Mouse (Mus musculus): ENCODE data around the gene Synj2. TPM values are rescaled to one million over a fixed set of nuclear protein-coding genes. Genes with fewer than 3 reads are reported as not detected.

The Synj2 gene
- polyA plus RNA-seq (2015; fragmentation: Nextera tagmentation; extraction: Ambion mirVana), result 0.62 TPM in 2 replicates

GRCm38 (mm10) chr17:5941230-5942043 is at the start of gene Synj2:
Gene Synj2 (plus strand): TSS chr17:5941280.
- DNase-seq (peak; percentile 67), ATAC-seq (peak; percentile 77)
- Histone ChIP-seq H3K9ac (replicated peaks) (peak within 1 kb of the TSS; percentile 64), H3K4me1 (ENCODE audit: insufficient read depth) (peaks cover 10% of the 10 kb centered on the region), H3K27me3 (ENCODE audit: insufficient read depth, low read length) (0 out of 2 replicates have a peak, but pooled peaks cover 3% of the 10 kb centered on the region), H3K9me3 (ENCODE audit: low read length) (no peaks in the 10 kb centered on the region), H3K36me3 (replicated peaks; ENCODE audit: insufficient read depth, low read length) (no peaks in the 10 kb centered on the region), H3K27ac (ENCODE audit: low read depth) (peak within 1 kb of the TSS; percentile 35), H3K4me3 (ENCODE audit: low read depth, low read length) (peak within 1 kb of the TSS; percentile 58), H3K4me2 (ENCODE audit: low read depth, low read length) (peak within 1 kb of the TSS; percentile 70)
- TF ChIP-seq CTCF (IDR thresholded peaks at IDR 0.05; ENCODE audit: low read depth) (no peak), EP300 (IDR thresholded peaks at IDR 0.05; ENCODE audit: low read depth) (no peak)
- 2% methylated on average over 50 of the region's 52 CpGs for WGBS (ENCODE audit: insufficient replicate concordance)

GRCm38 (mm10) chr17:5891933-5892683 is 49.0 kb upstream of the Synj2 start:
- H3K4me2 ChIP-seq (ENCODE audit: low read depth, low read length), result no peak overlapping the region
- TF ChIP-seq CTCF (IDR thresholded peaks at IDR 0.05; ENCODE audit: low read depth) (no peak), EP300 (IDR thresholded peaks at IDR 0.05; ENCODE audit: low read depth) (no peak)
- H3K27ac ChIP-seq (ENCODE audit: low read depth), result peak overlapping the region; percentile 64; the same call in 1 of the 2 replicates
- no peak for DNase-seq
- no peaks in the 10 kb centered on the region for H3K27me3 ChIP-seq (ENCODE audit: insufficient read depth, low read length)
- H3K36me3 ChIP-seq (replicated peaks; ENCODE audit: insufficient read depth, low read length), result peaks cover 11% of the 10 kb centered on the region
- no peaks in the 10 kb centered on the region for H3K9me3 ChIP-seq (ENCODE audit: low read length)
- 75% methylated on average over 9 of the region's 9 CpGs for WGBS (ENCODE audit: insufficient replicate concordance)
- H3K9ac ChIP-seq (replicated peaks), result no peak overlapping the region
- no peak for ATAC-seq
- peaks cover 19% of the 10 kb centered on the region for H3K4me1 ChIP-seq (ENCODE audit: insufficient read depth)
- no peak overlapping the region for H3K4me3 ChIP-seq (ENCODE audit: low read depth, low read length)

GRCm38 (mm10) chr17:5893092-5893491 is 48.0 kb upstream of the Synj2 start:
- Histone ChIP-seq H3K27ac (ENCODE audit: low read depth) (peak overlapping the region; percentile 64), H3K4me2 (ENCODE audit: low read depth, low read length) (no peak overlapping the region), H3K4me3 (ENCODE audit: low read depth, low read length) (no peak overlapping the region), H3K36me3 (replicated peaks; ENCODE audit: insufficient read depth, low read length) (peaks cover 13% of the 10 kb centered on the region), H3K9me3 (ENCODE audit: low read length) (no peaks in the 10 kb centered on the region), H3K27me3 (ENCODE audit: insufficient read depth, low read length) (no peaks in the 10 kb centered on the region), H3K4me1 (ENCODE audit: insufficient read depth) (peaks cover 22% of the 10 kb centered on the region), H3K9ac (replicated peaks) (no peak overlapping the region)
- ATAC-seq (peak; percentile 92), DNase-seq (peak; percentile 69)
- 10% methylated on average over 7 of the region's 7 CpGs for WGBS (ENCODE audit: insufficient replicate concordance)
- no peak for TF ChIP-seq CTCF (IDR thresholded peaks at IDR 0.05; ENCODE audit: low read depth)
- 0 out of 2 replicates have a peak, but pooled peaks have one; percentile 36 for TF ChIP-seq EP300 (IDR thresholded peaks at IDR 0.05; ENCODE audit: low read depth)

- peaks cover 13% of the 10 kb centered on the region for H3K36me3 ChIP-seq (replicated peaks; ENCODE audit: insufficient read depth, low read length)
- H3K4me1 ChIP-seq (ENCODE audit: insufficient read depth), result peaks cover 22% of the 10 kb centered on the region
- no peak overlapping the region for H3K4me2 ChIP-seq (ENCODE audit: low read depth, low read length)
- DNase-seq, result no peak
- H3K9ac ChIP-seq (replicated peaks), result no peak overlapping the region
- TF ChIP-seq CTCF (IDR thresholded peaks at IDR 0.05; ENCODE audit: low read depth) (peak; percentile 53), EP300 (IDR thresholded peaks at IDR 0.05; ENCODE audit: low read depth) (no peak)
- peak; percentile 39; the same call in 1 of the 2 replicates for ATAC-seq
- H3K4me3 ChIP-seq (ENCODE audit: low read depth, low read length), result no peak overlapping the region
- no peaks in the 10 kb centered on the region for H3K27me3 ChIP-seq (ENCODE audit: insufficient read depth, low read length)
- 58% methylated on average over 7 of the region's 7 CpGs for WGBS (ENCODE audit: insufficient replicate concordance)
- no peaks in the 10 kb centered on the region for H3K9me3 ChIP-seq (ENCODE audit: low read length)
- peak overlapping the region; percentile 64 for H3K27ac ChIP-seq (ENCODE audit: low read depth)
Observed at GRCm38 (mm10) chr17:5893574-5894148, 47.4 kb upstream of the Synj2 start.

- no peak overlapping the region for H3K27ac ChIP-seq (ENCODE audit: low read depth)
- H3K4me3 ChIP-seq (ENCODE audit: low read depth, low read length), result no peak overlapping the region
- ATAC-seq (no peak), DNase-seq (no peak)
- no peak overlapping the region for H3K9ac ChIP-seq (replicated peaks)
- peaks cover 23% of the 10 kb centered on the region for H3K36me3 ChIP-seq (replicated peaks; ENCODE audit: insufficient read depth, low read length)
- H3K9me3 ChIP-seq (ENCODE audit: low read length), result no peaks in the 10 kb centered on the region
- WGBS (ENCODE audit: insufficient replicate concordance), result 64% methylated on average over 4 of the region's 4 CpGs
- peaks cover 22% of the 10 kb centered on the region for H3K4me1 ChIP-seq (ENCODE audit: insufficient read depth)
- TF ChIP-seq EP300 (IDR thresholded peaks at IDR 0.05; ENCODE audit: low read depth), result no peak
- TF ChIP-seq CTCF (IDR thresholded peaks at IDR 0.05; ENCODE audit: low read depth), result no peak
- no peak overlapping the region for H3K4me2 ChIP-seq (ENCODE audit: low read depth, low read length)
- no peaks in the 10 kb centered on the region for H3K27me3 ChIP-seq (ENCODE audit: insufficient read depth, low read length)
Observed at GRCm38 (mm10) chr17:5896066-5896465, 45.0 kb upstream of the Synj2 start.

GRCm38 (mm10) chr17:5896607-5897006 is 44.5 kb upstream of the Synj2 start:
- Histone ChIP-seq H3K27ac (ENCODE audit: low read depth) (no peak overlapping the region), H3K4me1 (ENCODE audit: insufficient read depth) (peaks cover 22% of the 10 kb centered on the region)
- DNase-seq, result no peak

More at GRCm38 (mm10) chr17:5896607-5897006, 44.5 kb upstream of the Synj2 start:
- Histone ChIP-seq H3K9me3 (ENCODE audit: low read length) (no peaks in the 10 kb centered on the region), H3K4me3 (ENCODE audit: low read depth, low read length) (no peak overlapping the region), H3K4me2 (ENCODE audit: low read depth, low read length) (no peak overlapping the region), H3K9ac (replicated peaks) (no peak overlapping the region), H3K36me3 (replicated peaks; ENCODE audit: insufficient read depth, low read length) (peaks cover 22% of the 10 kb centered on the region), H3K27me3 (ENCODE audit: insufficient read depth, low read length) (no peaks in the 10 kb centered on the region)
- 83% methylated on average over 7 of the region's 7 CpGs for WGBS (ENCODE audit: insufficient replicate concordance)
- TF ChIP-seq CTCF (IDR thresholded peaks at IDR 0.05; ENCODE audit: low read depth) (no peak), EP300 (IDR thresholded peaks at IDR 0.05; ENCODE audit: low read depth) (no peak)
- no peak for ATAC-seq
